Comparison of ENCODE assay signal across 17 mouse cellular contexts in genomic region chr15:102392520-102392919, GRCm38 (mm10). TPM values are rescaled to one million over a fixed set of nuclear protein-coding genes. Genes with fewer than 3 reads are reported as not detected.
A peak's percentile ranks its signal among the peaks of the same experiment; 100 is the strongest.
DNase-seq lines count a peak whose midpoint lies in the region; ATAC-seq and TF ChIP-seq lines count a peak whose summit lies in the region.
"Had no signal": no experiment of that assay in that cellular context is flagged by ENCODE, and none has a peak within 500 bp of the region (broad histone marks: within the 10 kb centered on the region; RNA-seq: fewer than 3 reads in every experiment).

No protein-coding gene starts in this region.

- H3K36me3 ChIP-seq in heart, embryonic 13.5 days = no peaks in the 10 kb centered on the region
- H3K36me3 ChIP-seq in spleen, adult 2 months (ENCODE audit: control insufficient read depth, insufficient read depth, low read length) = no peaks in the 10 kb centered on the region
- H3K36me3 ChIP-seq in intestine, embryonic 15.5 days = no peaks in the 10 kb centered on the region
- no peaks in the 10 kb centered on the region for H3K36me3 ChIP-seq in stomach, postnatal 0 days (ENCODE audit: control insufficient read depth, insufficient read depth, low read length)
- H3K36me3 ChIP-seq: kidney, embryonic 15.5 days; limb, embryonic 15.5 days had no signal

- intact Hi-C loops in heart, postnatal 36 days (cut with DNase I) = loop anchor here (2.0 kb wide), 1 partner anchor 18 kb away; no protein-coding TSS in a partner anchor

- no peak for TF ChIP-seq POLR2A in spleen, adult 2 months (IDR thresholded peaks at IDR 0.05; ENCODE audit: low read depth, low read length)

- peak overlapping the region; percentile 74 for H3K27ac ChIP-seq in heart, embryonic 13.5 days (replicated peaks)
- peak overlapping the region; percentile 38; the same call in 1 of the 2 replicates for H3K27ac ChIP-seq in spleen, adult 2 months (ENCODE audit: insufficient read depth, low read length)
- peak overlapping the region; percentile 77; the same call in 1 of the 2 replicates for H3K27ac ChIP-seq in intestine, embryonic 15.5 days
- peak overlapping the region; percentile 74 for H3K27ac ChIP-seq in stomach, postnatal 0 days (replicated peaks)
- H3K27ac ChIP-seq: limb, embryonic 15.5 days had no signal

- no peak overlapping the region for H3K9ac ChIP-seq in heart, embryonic 13.5 days
- H3K9ac ChIP-seq in intestine, embryonic 15.5 days = no peak overlapping the region
- no peak overlapping the region for H3K9ac ChIP-seq in stomach, postnatal 0 days (ENCODE audit: low read length)
- H3K9ac ChIP-seq: hindbrain, embryonic 14.5 days; kidney, embryonic 15.5 days; limb, embryonic 15.5 days had no signal

- TF ChIP-seq CTCF in spleen, adult 2 months (IDR thresholded peaks at IDR 0.05; ENCODE audit: extremely low read depth, insufficient read depth, insufficient read length, insufficient replicate concordance) = no peak
- TF ChIP-seq CTCF in stomach, postnatal 0 days (IDR thresholded peaks at IDR 0.05; ENCODE audit: low read depth) = no peak

- H3K27me3 ChIP-seq in heart, embryonic 13.5 days (replicated peaks) = no peaks in the 10 kb centered on the region
- H3K27me3 ChIP-seq in spleen, adult 2 months (ENCODE audit: control insufficient read depth, insufficient read depth, low read length) = no peaks in the 10 kb centered on the region
- H3K27me3 ChIP-seq in intestine, embryonic 15.5 days (replicated peaks) = no peaks in the 10 kb centered on the region
- no peaks in the 10 kb centered on the region for H3K27me3 ChIP-seq in stomach, postnatal 0 days (ENCODE audit: control insufficient read depth, insufficient read depth, low read length)
- H3K27me3 ChIP-seq: kidney, embryonic 15.5 days; limb, embryonic 15.5 days had no signal

- H3K4me1 ChIP-seq in heart, embryonic 13.5 days = peaks cover 19% of the 10 kb centered on the region
- no peaks in the 10 kb centered on the region; the same call in 1 of the 2 replicates for H3K4me1 ChIP-seq in spleen, adult 2 months (ENCODE audit: control insufficient read depth, insufficient read depth, insufficient read length)
- H3K4me1 ChIP-seq in intestine, embryonic 15.5 days (replicated peaks) = peaks cover 11% of the 10 kb centered on the region
- H3K4me1 ChIP-seq in stomach, postnatal 0 days (replicated peaks; ENCODE audit: control insufficient read depth, insufficient read depth) = no peaks in the 10 kb centered on the region

- TF ChIP-seq EP300 in stomach, postnatal 0 days (optimal IDR thresholded peaks at IDR 0.05) = no peak

- ATAC-seq in heart, embryonic 13.5 days (ENCODE audit: extremely low read depth, insufficient number of reproducible peaks, low FRiP score, low TSS enrichment) = no peak
- ATAC-seq in intestine, embryonic 15.5 days = no peak
- ATAC-seq in stomach, postnatal 0 days (ENCODE audit: low FRiP score, low TSS enrichment) = no peak
- ATAC-seq: forebrain, embryonic 16.5 days had no signal

- H3K4me2 ChIP-seq in heart, embryonic 13.5 days = no peak overlapping the region
- no peak overlapping the region for H3K4me2 ChIP-seq in intestine, embryonic 15.5 days (replicated peaks)
- no peak overlapping the region for H3K4me2 ChIP-seq in stomach, postnatal 0 days (replicated peaks; ENCODE audit: low read depth)
- H3K4me2 ChIP-seq: hindbrain, embryonic 14.5 days; kidney, embryonic 15.5 days; limb, embryonic 15.5 days had no signal

- no peaks in the 10 kb centered on the region for H3K9me3 ChIP-seq in heart, embryonic 13.5 days
- H3K9me3 ChIP-seq in intestine, embryonic 15.5 days = no peaks in the 10 kb centered on the region
- no peaks in the 10 kb centered on the region for H3K9me3 ChIP-seq in stomach, postnatal 0 days (ENCODE audit: control insufficient read depth, low read length)
- H3K9me3 ChIP-seq: kidney, embryonic 15.5 days; limb, embryonic 15.5 days had no signal

- H3K4me3 ChIP-seq in heart, embryonic 13.5 days = no peak overlapping the region
- no peak overlapping the region for H3K4me3 ChIP-seq in spleen, adult 2 months (ENCODE audit: extremely low read depth, insufficient read depth, insufficient read length)
- H3K4me3 ChIP-seq in intestine, embryonic 15.5 days (replicated peaks) = no peak overlapping the region
- no peak overlapping the region for H3K4me3 ChIP-seq in stomach, postnatal 0 days (ENCODE audit: low read depth, low read length)
- H3K4me3 ChIP-seq: kidney, embryonic 15.5 days; limb, embryonic 15.5 days had no signal

- 18% methylated on average over 2 of the region's 2 CpGs for WGBS in heart, embryonic 13.5 days
- WGBS in spleen, adult 2 months = 64% methylated on average over 2 of the region's 2 CpGs
- 33% methylated on average over 2 of the region's 2 CpGs for WGBS in intestine, embryonic 15.5 days
- WGBS in stomach, postnatal 0 days = 26% methylated on average over 2 of the region's 2 CpGs

- no peak for DNase-seq in heart, postnatal 36 days
- no peak for DNase-seq in spleen, adult 2 months (ENCODE audit: low read depth in 1 of 2, low spot score in 2 of 2)
- no peak for DNase-seq in spleen, adult 12 weeks (ENCODE audit: low spot score)
- DNase-seq in stomach, postnatal 0 days (ENCODE audit: low spot score) = no peak
- no peak for DNase-seq in urinary bladder, adult 2 months (ENCODE audit: low spot score)
- DNase-seq in Muller cell, postnatal 12 days (ENCODE audit: inconsistent ontology term) = no peak
- DNase-seq: cerebellum, adult 2 months; gastrocnemius, postnatal 14 days; retina, postnatal 1 day; spleen, adult 18-20 months; thymus, adult 2 months had no signal

RNA-seq across cellular contexts. Expression of gene Sp1, which starts 13.4 kb away (rescaled TPM):
- 4.3 and 4.6 TPM in 2 replicates for polyA plus RNA-seq in heart, embryonic 13.5 days (2015; fragmentation: Nextera tagmentation; extraction: Ambion mirVana)
- 10 to 100 TPM; 45.7 to 49.1 TPM for total RNA-seq in heart, postnatal 36 days (2021)
- polyA plus RNA-seq in spleen, adult 2 months (2012; rRNA removed) = 19.6 and 22.7 TPM in 2 replicates
- polyA plus RNA-seq in intestine, embryonic 15.5 days (2015; fragmentation: Nextera tagmentation; extraction: Ambion mirVana) = 9.0 and 9.6 TPM in 2 replicates
- polyA plus RNA-seq in stomach, postnatal 0 days (2015; fragmentation: Nextera tagmentation; extraction: Ambion mirVana) = 4.4 and 4.7 TPM in 2 replicates
- polyA plus RNA-seq in urinary bladder, adult 2 months (2012; rRNA removed) = 19.1 and 24.2 TPM in 2 replicates

RNA-seq across cellular contexts. Expression of gene Sp7, which starts 25.5 kb away (rescaled TPM):
- polyA plus RNA-seq in heart, embryonic 13.5 days (2015; fragmentation: Nextera tagmentation; extraction: Ambion mirVana) = 0.16 and 0.19 TPM in 2 replicates
- not detected for total RNA-seq in heart, postnatal 36 days (2021)
- not detected in 2 replicates for polyA plus RNA-seq in spleen, adult 2 months (2012; rRNA removed)
- polyA plus RNA-seq in intestine, embryonic 15.5 days (2015; fragmentation: Nextera tagmentation; extraction: Ambion mirVana) = 0.59 and 0.68 TPM in 2 replicates
- polyA plus RNA-seq in stomach, postnatal 0 days (2015; fragmentation: Nextera tagmentation; extraction: Ambion mirVana) = 0.40 and 0.41 TPM in 2 replicates
- polyA plus RNA-seq in urinary bladder, adult 2 months (2012; rRNA removed) = 0.15 and 0.21 TPM in 2 replicates

RNA-seq across cellular contexts. Expression of gene Aaas, which starts 41.9 kb away (rescaled TPM):
- 54.0 and 58.1 TPM in 2 replicates for polyA plus RNA-seq in heart, embryonic 13.5 days (2015; fragmentation: Nextera tagmentation; extraction: Ambion mirVana)
- 10 to 100 TPM; 12.5 to 12.8 TPM for total RNA-seq in heart, postnatal 36 days (2021)
- 51.9 and 55.8 TPM in 2 replicates for polyA plus RNA-seq in spleen, adult 2 months (2012; rRNA removed)
- polyA plus RNA-seq in intestine, embryonic 15.5 days (2015; fragmentation: Nextera tagmentation; extraction: Ambion mirVana) = 58.2 and 62.7 TPM in 2 replicates
- 21.1 and 21.7 TPM in 2 replicates for polyA plus RNA-seq in stomach, postnatal 0 days (2015; fragmentation: Nextera tagmentation; extraction: Ambion mirVana)
- 19.1 and 21.4 TPM in 2 replicates for polyA plus RNA-seq in urinary bladder, adult 2 months (2012; rRNA removed)

RNA-seq across cellular contexts. Expression of gene Amhr2, which starts 52.6 kb away (rescaled TPM):
- 0.82 and 1.4 TPM in 2 replicates for polyA plus RNA-seq in heart, embryonic 13.5 days (2015; fragmentation: Nextera tagmentation; extraction: Ambion mirVana)
- total RNA-seq in heart, postnatal 36 days (2021) = under 1 TPM; 0.16 to 0.78 TPM
- polyA plus RNA-seq in spleen, adult 2 months (2012; rRNA removed) = 0.56 and 0.66 TPM in 2 replicates
- 0.54 and 1.2 TPM in 2 replicates for polyA plus RNA-seq in intestine, embryonic 15.5 days (2015; fragmentation: Nextera tagmentation; extraction: Ambion mirVana)
- polyA plus RNA-seq in stomach, postnatal 0 days (2015; fragmentation: Nextera tagmentation; extraction: Ambion mirVana) = 0.42 and 0.80 TPM in 2 replicates
- polyA plus RNA-seq in urinary bladder, adult 2 months (2012; rRNA removed) = 0.53 and 0.62 TPM in 2 replicates
